ENCODE assay signal across 18 mouse cellular contexts in the genomic region with DNA sequence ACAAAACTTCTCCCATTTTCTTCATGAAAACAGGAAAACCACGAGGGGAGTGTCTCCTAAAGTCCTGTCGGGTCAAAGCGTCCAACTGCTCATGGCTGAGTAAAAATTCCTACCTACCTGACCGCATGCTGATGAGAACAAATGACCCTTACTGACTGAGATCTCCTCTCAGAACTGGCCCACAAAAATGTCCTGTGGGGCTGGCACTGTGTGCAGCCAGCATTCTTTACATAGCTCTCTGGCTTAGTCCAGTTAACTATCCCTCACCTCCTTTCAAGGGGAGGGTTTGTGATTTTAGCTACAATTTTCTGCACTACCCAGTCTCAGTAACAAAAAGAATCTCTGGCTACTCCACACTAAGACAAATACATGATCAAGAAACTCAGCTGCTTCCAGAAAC.
A peak's percentile ranks its signal among the peaks of the same experiment; 100 is the strongest.
DNase-seq lines count a peak whose midpoint lies in the region; ATAC-seq and TF ChIP-seq lines count a peak whose summit lies in the region.
"Had no signal": no experiment of that assay in that cellular context is flagged by ENCODE, and none has a peak within 500 bp of the region (broad histone marks: within the 10 kb centered on the region; RNA-seq: fewer than 3 reads in every experiment).

No protein-coding gene starts in this region.

- DNase-seq in kidney, adult 11 months, result peak; percentile 68
- DNase-seq in 3134 (ENCODE audit: extremely low read depth, insufficient read length, low spot score), result peak; percentile 75
- peak; percentile 46 for DNase-seq in kidney, postnatal 14 days
- DNase-seq: cerebellum, adult 8-10 months; left cerebral cortex, postnatal 4 days; lung, embryonic 14.5 days; thymus, postnatal 25 days had no signal

- H3K36me3 ChIP-seq in kidney, embryonic 14.5 days (ENCODE audit: control insufficient read depth, insufficient read depth, low read length), result no peaks in the 10 kb centered on the region
- no peaks in the 10 kb centered on the region for H3K36me3 ChIP-seq in C2C12 (ENCODE audit: control insufficient read depth, insufficient read depth)
- H3K36me3 ChIP-seq in neural tube, embryonic 15.5 days, result no peaks in the 10 kb centered on the region
- H3K36me3 ChIP-seq in forebrain, embryonic 13.5 days (ENCODE audit: poor library complexity, severe bottlenecking), result no peaks in the 10 kb centered on the region
- H3K36me3 ChIP-seq: forebrain, embryonic 15.5 days; heart, embryonic 15.5 days had no signal

- H3K79me3 ChIP-seq in C2C12 (ENCODE audit: low read depth), result no peaks in the 10 kb centered on the region

- H3K4me2 ChIP-seq in kidney, embryonic 14.5 days (replicated peaks; ENCODE audit: low read depth, low read length), result no peak overlapping the region
- H3K4me2 ChIP-seq in neural tube, embryonic 15.5 days, result no peak overlapping the region
- no peak overlapping the region for H3K4me2 ChIP-seq in forebrain, embryonic 13.5 days
- H3K4me2 ChIP-seq: forebrain, embryonic 15.5 days; heart, embryonic 15.5 days; liver, embryonic 11.5 days; lung, embryonic 14.5 days had no signal

- WGBS in kidney, embryonic 14.5 days, result 75% methylated on average over 4 of the region's 4 CpGs
- 82% methylated on average over 4 of the region's 4 CpGs for WGBS in neural tube, embryonic 15.5 days
- 60% methylated on average over 4 of the region's 4 CpGs for WGBS in forebrain, embryonic 13.5 days

- no peak for ATAC-seq in kidney, embryonic 14.5 days (ENCODE audit: low FRiP score, low TSS enrichment)
- no peak for ATAC-seq in neural tube, embryonic 15.5 days (ENCODE audit: low FRiP score)
- ATAC-seq in forebrain, embryonic 13.5 days, result no peak
- ATAC-seq: CD4-positive, CD25-positive, alpha-beta regulatory T cell, adult 4 months; forebrain, embryonic 15.5 days had no signal

- no peaks in the 10 kb centered on the region for H3K79me2 ChIP-seq in C2C12 (ENCODE audit: control insufficient read depth, insufficient read depth)

- H3K27me3 ChIP-seq in kidney, embryonic 14.5 days (ENCODE audit: control insufficient read depth, insufficient read depth, low read length), result no peaks in the 10 kb centered on the region
- no peaks in the 10 kb centered on the region for H3K27me3 ChIP-seq in C2C12 (ENCODE audit: control insufficient read depth, insufficient read depth, insufficient read length)
- no peaks in the 10 kb centered on the region for H3K27me3 ChIP-seq in neural tube, embryonic 15.5 days (replicated peaks)
- no peaks in the 10 kb centered on the region for H3K27me3 ChIP-seq in forebrain, embryonic 13.5 days
- H3K27me3 ChIP-seq: forebrain, embryonic 15.5 days; heart, embryonic 15.5 days had no signal

- no peak overlapping the region for H3K9ac ChIP-seq in kidney, embryonic 14.5 days (ENCODE audit: low read depth, low read length)
- H3K9ac ChIP-seq in neural tube, embryonic 15.5 days (replicated peaks), result no peak overlapping the region
- H3K9ac ChIP-seq in forebrain, embryonic 13.5 days, result no peak overlapping the region
- H3K9ac ChIP-seq: forebrain, embryonic 15.5 days; heart, embryonic 15.5 days; lung, embryonic 14.5 days had no signal

- H3K27ac ChIP-seq in kidney, embryonic 14.5 days (ENCODE audit: low read depth, low read length), result no peak overlapping the region
- H3K27ac ChIP-seq in neural tube, embryonic 15.5 days (replicated peaks), result no peak overlapping the region
- no peak overlapping the region for H3K27ac ChIP-seq in forebrain, embryonic 13.5 days
- H3K27ac ChIP-seq: forebrain, embryonic 15.5 days; heart, embryonic 15.5 days; kidney, postnatal 0 days; left cerebral cortex, adult 2 months had no signal

- no peaks in the 10 kb centered on the region for H3K9me3 ChIP-seq in kidney, embryonic 14.5 days (ENCODE audit: control insufficient read depth, low read length)
- H3K9me3 ChIP-seq in neural tube, embryonic 15.5 days (replicated peaks), result no peaks in the 10 kb centered on the region
- H3K9me3 ChIP-seq in forebrain, embryonic 13.5 days (replicated peaks), result no peaks in the 10 kb centered on the region
- H3K9me3 ChIP-seq: forebrain, embryonic 15.5 days; heart, embryonic 15.5 days had no signal

- H3K4me1 ChIP-seq in kidney, embryonic 14.5 days (ENCODE audit: control insufficient read depth, insufficient read depth, low read length), result no peaks in the 10 kb centered on the region
- H3K4me1 ChIP-seq in neural tube, embryonic 15.5 days, result no peaks in the 10 kb centered on the region
- no peaks in the 10 kb centered on the region for H3K4me1 ChIP-seq in forebrain, embryonic 13.5 days
- H3K4me1 ChIP-seq: forebrain, embryonic 15.5 days had no signal

- TF ChIP-seq CTCF in C2C12 (IDR thresholded peaks at IDR 0.05; ENCODE audit: control insufficient read depth, insufficient read depth, insufficient read length), result no peak

- no peak overlapping the region for H3ac ChIP-seq in C2C12 (ENCODE audit: control insufficient read depth, insufficient read length, low read depth)

- H3K4me3 ChIP-seq in kidney, embryonic 14.5 days (ENCODE audit: low read length), result no peak overlapping the region
- no peak overlapping the region for H3K4me3 ChIP-seq in C2C12 (ENCODE audit: insufficient read depth, poor library complexity, severe bottlenecking)
- no peak overlapping the region for H3K4me3 ChIP-seq in neural tube, embryonic 15.5 days (replicated peaks)
- no peak overlapping the region for H3K4me3 ChIP-seq in forebrain, embryonic 13.5 days
- H3K4me3 ChIP-seq: erythroblast, embryonic 14.5 days; forebrain, embryonic 15.5 days; heart, embryonic 15.5 days; left cerebral cortex, adult 2 months had no signal

TF ChIP-seq in C2C12, 6 proteins besides CTCF, POLR2A, EP300 and RAD21:
- TF ChIP-seq MYOD1 (IDR thresholded peaks at IDR 0.05; ENCODE audit: control insufficient read depth, insufficient read length, low read depth) (no peak), MAX (IDR thresholded peaks at IDR 0.05) (peak; percentile 38), FOSL1 (IDR thresholded peaks at IDR 0.05; ENCODE audit: insufficient read depth, low read length, poor library complexity, severe bottlenecking) (no peak), USF1 (IDR thresholded peaks at IDR 0.05; ENCODE audit: low read depth) (no peak), CEBPB (IDR thresholded peaks at IDR 0.05; ENCODE audit: low read depth) (no peak)
